Mouse (Mus musculus) A20 (cell line): ENCODE measurements at regions not wholly inside any gene's neighbourhood (a gene's known extent, or its start where the extent isn't known, plus 50 kb on each side); places are given as distances from the start of the nearest gene placed in this dataset.

Experiments used
- DNase-seq: peaks from one replicate; pipeline ENCODE4 v3.0.0-alpha.2; 2011; ENCODE audit warnings: low read depth, low spot score

GRCm38 (mm10) chr13:47398976-47399375 lies 276.5 kb downstream of the Rnf144b start:
- no peak for DNase-seq

- DNase-seq = no peak
Measured at GRCm38 (mm10) chr13:47413261-47413660, 290.8 kb downstream of the Rnf144b start.

- DNase-seq = no peak
Measured at GRCm38 (mm10) chr13:47413940-47414339, 291.5 kb downstream of the Rnf144b start.

GRCm38 (mm10) chr13:47429856-47430365 lies 307.5 kb downstream of the Rnf144b start:
- no peak for DNase-seq

- DNase-seq = no peak
Measured at GRCm38 (mm10) chr13:47430409-47430808, 308.0 kb downstream of the Rnf144b start.

GRCm38 (mm10) chr13:47435631-47436030 lies 313.2 kb downstream of the Rnf144b start:
- DNase-seq = no peak

GRCm38 (mm10) chr13:47444876-47445275 lies 322.4 kb downstream of the Rnf144b start:
- DNase-seq = no peak

GRCm38 (mm10) chr13:47452186-47452760 lies 329.8 kb downstream of the Rnf144b start:
- DNase-seq = no peak

- no peak for DNase-seq
Measured at GRCm38 (mm10) chr13:47462148-47462547, 339.7 kb downstream of the Rnf144b start.

- no peak for DNase-seq
Measured at GRCm38 (mm10) chr13:47471543-47472213, 349.2 kb downstream of the Rnf144b start.

GRCm38 (mm10) chr13:47480159-47480558 lies 357.7 kb downstream of the Rnf144b start:
- DNase-seq = no peak

GRCm38 (mm10) chr13:47484819-47485218 lies 362.4 kb downstream of the Rnf144b start:
- no peak for DNase-seq

GRCm38 (mm10) chr13:47486111-47486510 lies 363.7 kb downstream of the Rnf144b start:
- DNase-seq = no peak

- DNase-seq = no peak
Measured at GRCm38 (mm10) chr13:47486658-47487057, 364.2 kb downstream of the Rnf144b start.

- no peak for DNase-seq
Measured at GRCm38 (mm10) chr13:47505380-47505955, 383.0 kb downstream of the Rnf144b start.

- DNase-seq = no peak
Measured at GRCm38 (mm10) chr13:47532935-47533334, 410.5 kb downstream of the Rnf144b start.

- DNase-seq = no peak
Measured at GRCm38 (mm10) chr13:47537156-47537555, 414.7 kb downstream of the Rnf144b start.

GRCm38 (mm10) chr13:47549626-47550025 lies 427.2 kb downstream of the Rnf144b start:
- no peak for DNase-seq

GRCm38 (mm10) chr13:47552251-47552650 lies 429.8 kb downstream of the Rnf144b start:
- DNase-seq = no peak

GRCm38 (mm10) chr13:47554198-47554597 lies 431.7 kb downstream of the Rnf144b start:
- DNase-seq = no peak

GRCm38 (mm10) chr13:47557196-47557974 lies 434.9 kb downstream of the Rnf144b start:
- DNase-seq = no peak

GRCm38 (mm10) chr13:47562836-47563235 lies 440.4 kb downstream of the Rnf144b start:
- no peak for DNase-seq
